Mouse (Mus musculus) CH12.LX (cell line): Measurements from ENCODE around the gene Ptpn6. TPM values are rescaled to one million over a fixed set of nuclear protein-coding genes. Genes with fewer than 3 reads are reported as not detected.
A peak's percentile ranks its signal among the peaks of the same experiment; 100 is the strongest.
"Not testable (repeated sequence)": the region's sequence is repeated elsewhere in the genome, so short reads cannot be mapped to it uniquely, and the experiment has no call there.

Source experiments
- DNase-seq: peaks from one replicate; pipeline ENCODE4 v3.0.0-alpha.2; 2013; ENCODE audit errors: extremely low read depth
- H3K27ac ChIP-seq: 2 replicates; pipeline ENCODE4 v1.5.1; 2012; ENCODE audit warnings: low read depth, mild to moderate bottlenecking, control low read depth, moderate library complexity; ENCODE audit not compliant: insufficient read depth
- H3K27me3 ChIP-seq: replicated peaks from 2 replicates; pipeline ENCODE3; 2012; ENCODE audit warnings: inconsistent platforms
- H3K36me3 ChIP-seq, 2 experiments: replicated peaks in 1 of 2; 2 replicates each; pipeline versions ENCODE3 to v1.6.1; 2012; ENCODE audit warnings: inconsistent platforms in 1 of 2, low read length in 1 of 2, mild to moderate bottlenecking in 1 of 2, mixed read lengths in 1 of 2, moderate library complexity in 1 of 2; ENCODE audit not compliant: control insufficient read depth in 1 of 2, insufficient read depth in 1 of 2
- H3K4me1 ChIP-seq, 2 experiments: 2 replicates each; pipeline ENCODE4 v1.6.1; 2012; ENCODE audit warnings: inconsistent platforms in 1 of 2, moderate library complexity in 1 of 2; ENCODE audit not compliant: insufficient read depth in 2 of 2, control insufficient read depth in 1 of 2
- H3K4me2 ChIP-seq: 2 replicates; pipeline ENCODE4 v1.6.1; 2012; ENCODE audit warnings: low read depth, mild to moderate bottlenecking, control low read depth; ENCODE audit not compliant: poor library complexity, insufficient read depth, severe bottlenecking
- H3K4me3 ChIP-seq, 3 experiments: fragments of 150-350 bp in 1 of 3; sonication (generic) in 1 of 3; replicated peaks in 1 of 3; 2 replicates each; pipeline versions ENCODE3 to v1.5.1; 2011 to 2012; ENCODE audit warnings: low read depth in 2 of 3, low read length in 2 of 3, mild to moderate bottlenecking in 2 of 3, moderate library complexity in 2 of 3, control low read depth in 1 of 3, improper control_type of control experiment in 1 of 3, inconsistent platforms in 1 of 3, mixed read lengths in 1 of 3; ENCODE audit not compliant: poor library complexity in 1 of 3
- H3K79me2 ChIP-seq: replicated peaks from 2 replicates; pipeline ENCODE4 v1.6.1; 2012; ENCODE audit warnings: mild to moderate bottlenecking, moderate library complexity; ENCODE audit not compliant: control insufficient read depth, poor library complexity, insufficient read depth, severe bottlenecking; ENCODE audit errors: extremely low read depth
- H3K9ac ChIP-seq: 2 replicates; pipeline ENCODE4 v1.6.1; 2012; ENCODE audit warnings: low read depth, mild to moderate bottlenecking, control low read depth, moderate library complexity; ENCODE audit not compliant: insufficient read depth
- H3K9me3 ChIP-seq: replicated peaks from 2 replicates; pipeline ENCODE3; 2012; ENCODE audit warnings: low read length, inconsistent platforms, mixed read lengths
- ETS1 ChIP-seq: conservative IDR thresholded peaks from 2 replicates; pipeline ENCODE4 v1.6.1; 2012; ENCODE audit warnings: low read depth, mild to moderate bottlenecking, inconsistent platforms, low read length, improper control_type of control experiment, moderate library complexity
- HCFC1 ChIP-seq: IDR thresholded peaks from 2 replicates; pipeline ENCODE4 v1.6.1; 2012; ENCODE audit warnings: low read depth, mild to moderate bottlenecking, inconsistent platforms, low read length, improper control_type of control experiment
- JUN ChIP-seq: IDR thresholded peaks from 2 replicates; pipeline ENCODE4 v1.6.1; 2011; ENCODE audit warnings: low read depth, mild to moderate bottlenecking, low read length, improper control_type of control experiment, moderate library complexity; ENCODE audit not compliant: insufficient read depth
- JUND ChIP-seq: conservative IDR thresholded peaks from 2 replicates; pipeline ENCODE4 v1.6.1; 2011; ENCODE audit warnings: low read depth, low read length, improper control_type of control experiment
- MXI1 ChIP-seq: IDR thresholded peaks from 2 replicates; pipeline ENCODE4 v1.6.1; 2011; ENCODE audit warnings: mild to moderate bottlenecking, low read depth, low read length, improper control_type of control experiment
- NELFE ChIP-seq: IDR thresholded peaks from 2 replicates; pipeline ENCODE4 v1.6.1; 2011; ENCODE audit warnings: low read depth, low read length, improper control_type of control experiment
- POLR2A ChIP-seq: IDR thresholded peaks from 2 replicates; pipeline ENCODE4 v1.6.1; 2011; ENCODE audit warnings: low read depth, mild to moderate bottlenecking, improper control_type of control experiment, low read length
- RAD21 ChIP-seq: IDR thresholded peaks from 2 replicates; pipeline ENCODE4 v1.6.1; 2011; ENCODE audit warnings: low read depth, mild to moderate bottlenecking, low read length, improper control_type of control experiment, moderate library complexity
- SIN3A ChIP-seq: IDR thresholded peaks from 2 replicates; pipeline ENCODE4 v1.6.1; 2012; ENCODE audit warnings: low read length, improper control_type of control experiment, inconsistent platforms
- SMC3 ChIP-seq: IDR thresholded peaks from 2 replicates; pipeline ENCODE4 v1.6.1; 2011; ENCODE audit warnings: low read depth, low read length, improper control_type of control experiment
- TBP ChIP-seq: conservative IDR thresholded peaks from 2 replicates; pipeline ENCODE4 v1.6.1; 2011; ENCODE audit warnings: low read depth, low read length, improper control_type of control experiment
- UBTF ChIP-seq: IDR thresholded peaks from 2 replicates; pipeline ENCODE4 v1.6.1; 2012; ENCODE audit warnings: low read depth, mild to moderate bottlenecking, inconsistent platforms, low read length, improper control_type of control experiment, moderate library complexity
- USF1 ChIP-seq: IDR thresholded peaks from 2 replicates; pipeline ENCODE4 v1.6.1; 2014; ENCODE audit warnings: low read depth, mild to moderate bottlenecking, inconsistent platforms, low read length, improper control_type of control experiment
- ZC3H11A ChIP-seq: IDR thresholded peaks from 2 replicates; pipeline ENCODE4 v1.6.1; 2012; ENCODE audit warnings: low read depth, mild to moderate bottlenecking, inconsistent platforms, low read length, improper control_type of control experiment
- ZMIZ1 ChIP-seq: IDR thresholded peaks from 2 replicates; pipeline ENCODE4 v1.6.1; 2012; ENCODE audit warnings: low read depth, mild to moderate bottlenecking, inconsistent platforms, low read length, improper control_type of control experiment
- ZNF384 ChIP-seq: IDR thresholded peaks from 2 replicates; pipeline ENCODE4 v1.6.1; 2012; ENCODE audit warnings: low read depth, low read length, improper control_type of control experiment, inconsistent platforms
- dilution Hi-C: fragments of 300-500 bp; cut with MboI; formaldehyde crosslinking; loops from 2 replicates; pipeline ENCODE4 v1.14.3; 2020; ENCODE audit warnings: low sequenced_read_pairs; ENCODE audit not compliant: extremely low pct_unique_long_range_greater_than_20kb, extremely low pct_ligation_motif_present
- in situ Hi-C: fragments of 300-500 bp; cut with MboI; formaldehyde crosslinking; loops from 3 replicates; pipeline ENCODE4 v1.14.3; 2019; ENCODE audit warnings: low sequenced_read_pairs, low pct_ligation_motif_present, low pct_unique_long_range_greater_than_20kb, mixed read lengths
- polyA plus RNA-seq: library from polyadenylated mRNA; unstranded; fragments of >175 nt; gene quantifications from 2 replicates; pipeline ENCODE4 v1.2.1, GENCODE M21; 2012; ENCODE audit warnings: low read depth; ENCODE audit not compliant: insufficient read length
- total RNA-seq, 2 experiments: library from RNA; depleted of rRNA; stranded (reverse); fragments of 300-350 nt in 1 of 2; fragments of >200 nt in 1 of 2; gene quantifications; 2 replicates each; pipeline ENCODE4 v1.2.3; 2012 to 2014

The Ptpn6 gene
- total and polyA plus RNA-seq, 3 experiments, result 247 to 585 (median 300) TPM

GRCm38 (mm10) chr6:124682291-124682690 lies 56.2 kb downstream of the Ptpn6 start:
- Histone ChIP-seq H3K4me2 (0 out of 2 replicates have a peak overlapping the region, but pooled peaks have one; percentile 96), H3K36me3 (peaks cover 0 to 38% of the 10 kb centered on the region in 2 experiments), H3K27ac (peak overlapping the region; percentile 97; the same call in 1 of the 2 replicates), H3K4me1 (peaks cover 9 to 51% of the 10 kb centered on the region in 2 experiments)
- H3K4me3 ChIP-seq, H3K9ac ChIP-seq, in situ Hi-C loops, H3K79me2 ChIP-seq, dilution Hi-C loops, H3K27me3 ChIP-seq, H3K9me3 ChIP-seq, DNase-seq: not testable (repeated sequence)
- TF ChIP-seq ZNF384, result peak; percentile 79

GRCm38 (mm10) chr6:124679486-124679885 lies 59.0 kb downstream of the Ptpn6 start:
- no peak overlapping the region for H3K4me2 ChIP-seq
- peaks cover 3 to 45% of the 10 kb centered on the region in 2 experiments for H3K36me3 ChIP-seq
- DNase-seq, result no peak
- peaks cover 11% of the 10 kb centered on the region for H3K79me2 ChIP-seq
- in situ Hi-C loops (no loop called here), dilution Hi-C loops (no loop called here)
- no peaks in the 10 kb centered on the region for H3K27me3 ChIP-seq
- TF ChIP-seq HCFC1 (no peak), JUN (no peak), NELFE (no peak), JUND (no peak), SIN3A (no peak), POLR2A (no peak), RAD21 (no peak), ZMIZ1 (no peak), UBTF (no peak), SMC3 (no peak), TBP (no peak), ETS1 (no peak), USF1 (no peak), MXI1 (no peak), ZC3H11A (no peak)
- H3K4me1 ChIP-seq, result peaks cover 9 to 37% of the 10 kb centered on the region in 2 experiments
- H3K9me3 ChIP-seq, result no peaks in the 10 kb centered on the region
- no peak overlapping the region for H3K4me3 ChIP-seq
- no peak overlapping the region for H3K27ac ChIP-seq
- H3K9ac ChIP-seq, result no peak overlapping the region
